Mouse (Mus musculus) liver, embryonic 14.5 days (tissue): ENCODE data around the gene Kcnn1.

Experiments used
- CTCF ChIP-seq: IDR thresholded peaks from 2 replicates; pipeline ENCODE4 v1.5.1; 2016; ENCODE audit warnings: antibody characterized with exemption, low read depth, control low read depth
- EP300 ChIP-seq: IDR thresholded peaks from 2 replicates; pipeline ENCODE4 v1.6.1; 2016; ENCODE audit warnings: antibody characterized with exemption, low read depth

DNA sequence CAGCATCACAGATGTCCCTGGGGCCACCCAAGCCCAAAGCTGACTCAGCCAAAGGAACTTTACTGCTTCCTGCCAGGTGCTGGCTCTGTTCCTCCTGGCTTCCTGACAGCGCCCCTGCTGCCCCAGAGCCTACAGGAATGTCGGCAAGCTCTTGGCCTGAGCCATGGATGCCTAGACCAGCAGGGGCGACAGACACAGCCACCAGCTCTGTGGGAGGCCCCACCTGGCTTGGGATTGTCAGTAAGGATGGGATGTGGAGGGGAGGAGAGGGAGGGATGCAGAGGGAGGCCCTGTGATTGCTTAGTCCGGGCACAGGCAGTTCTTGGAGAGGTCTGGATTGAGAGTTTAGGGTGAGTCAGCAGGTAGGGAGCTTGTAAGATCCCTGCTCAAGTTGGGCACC lies 17.1 kb upstream of the Kcnn1 start:
- TF ChIP-seq EP300, result no peak
- TF ChIP-seq CTCF, result no peak
